Mouse (Mus musculus): ENCODE results near the gene Tmod1. TPM values are rescaled to one million over a fixed set of nuclear protein-coding genes. Genes with fewer than 3 reads are reported as not detected.

The Tmod1 gene
- polyA plus RNA-seq, 1 experiment from 2014 or later, result 220 TPM

- peaks cover 28% of the 10 kb centered on the region for H3K36me3 ChIP-seq (ENCODE audit: control insufficient read depth, insufficient read depth, low read length)
- under 1% methylated on average over 74 of the region's 90 CpGs for WGBS
Observed at GRCm38 (mm10) chr4:46138287-46139222, 99.8 kb downstream of the Tmod1 start, which contains the start of the genes Ncbp1 and Tstd2. Ncbp1 (plus strand) TSS chr4:46138613. Tstd2 (minus strand) TSS chr4:46138694.

GRCm38 (mm10) chr4:46144323-46144722 lies 105.6 kb downstream of the Tmod1 start:
- H3K4me2 ChIP-seq (ENCODE audit: low read length), result no peak overlapping the region
- H3K27ac ChIP-seq (replicated peaks in 1 of 2; ENCODE audit: control insufficient read depth in 1 of 2, insufficient read depth in 1 of 2, low read depth in 2 of 2, low read length in 2 of 2), result no peak overlapping the region
- no peak for ATAC-seq (ENCODE audit: insufficient number of reproducible peaks, insufficient read depth, low FRiP score, low read depth)
- no peaks in the 10 kb centered on the region for H3K9me3 ChIP-seq (ENCODE audit: control insufficient read depth, low read length)
- no peak overlapping the region for H3K9ac ChIP-seq (ENCODE audit: low read length)
- no peaks in the 10 kb centered on the region for H3K27me3 ChIP-seq (ENCODE audit: control insufficient read depth, insufficient read depth, low read length)
- no peak overlapping the region for H3K4me3 ChIP-seq (ENCODE audit: control insufficient read depth in 1 of 2, insufficient read depth in 1 of 2, low read depth in 1 of 2, low read length in 2 of 2)
- peaks cover 40% of the 10 kb centered on the region for H3K36me3 ChIP-seq (ENCODE audit: control insufficient read depth, insufficient read depth, low read length)
- WGBS, result 71% methylated on average over 3 of the region's 3 CpGs
- peaks cover 3 to 12% of the 10 kb centered on the region in 2 experiments for H3K4me1 ChIP-seq (ENCODE audit: control insufficient read depth in 2 of 2, insufficient read depth in 2 of 2, low read length in 2 of 2)

More at GRCm38 (mm10) chr4:46138287-46139222, 99.8 kb downstream of the Tmod1 start, which contains the start of the genes Ncbp1 and Tstd2:
- Histone ChIP-seq H3K27ac (replicated peaks in 1 of 2; ENCODE audit: control insufficient read depth in 1 of 2, insufficient read depth in 1 of 2, low read depth in 2 of 2, low read length in 2 of 2) (peak within 1 kb of the TSS; percentile 96 to 98), H3K9ac (ENCODE audit: low read length) (peak within 1 kb of the TSS; percentile 80), H3K4me2 (ENCODE audit: low read length) (peak within 1 kb of the TSS; percentile 80), H3K4me1 (ENCODE audit: control insufficient read depth in 2 of 2, insufficient read depth in 2 of 2, low read length in 2 of 2) (peaks cover 3 to 24% of the 10 kb centered on the region in 2 experiments), H3K9me3 (ENCODE audit: control insufficient read depth, low read length) (no peaks in the 10 kb centered on the region), H3K27me3 (ENCODE audit: control insufficient read depth, insufficient read depth, low read length) (no peaks in the 10 kb centered on the region), H3K4me3 (ENCODE audit: control insufficient read depth in 1 of 2, insufficient read depth in 1 of 2, low read depth in 1 of 2, low read length in 2 of 2) (peak within 1 kb of the TSS; percentile 53 to 98)
- peak; percentile 85 for ATAC-seq (ENCODE audit: insufficient number of reproducible peaks, insufficient read depth, low FRiP score, low read depth)

GRCm38 (mm10) chr4:46146881-46147280 lies 108.1 kb downstream of the Tmod1 start:
- ATAC-seq (ENCODE audit: insufficient number of reproducible peaks, insufficient read depth, low FRiP score, low read depth), result no peak
- Histone ChIP-seq H3K27ac (replicated peaks in 1 of 2; ENCODE audit: control insufficient read depth in 1 of 2, insufficient read depth in 1 of 2, low read depth in 2 of 2, low read length in 2 of 2) (no peak overlapping the region), H3K4me3 (ENCODE audit: control insufficient read depth in 1 of 2, insufficient read depth in 1 of 2, low read depth in 1 of 2, low read length in 2 of 2) (no peak overlapping the region), H3K4me2 (ENCODE audit: low read length) (no peak overlapping the region), H3K4me1 (ENCODE audit: control insufficient read depth in 2 of 2, insufficient read depth in 2 of 2, low read length in 2 of 2) (no peaks in the 10 kb centered on the region), H3K36me3 (ENCODE audit: control insufficient read depth, insufficient read depth, low read length) (peaks cover 66% of the 10 kb centered on the region), H3K9me3 (ENCODE audit: control insufficient read depth, low read length) (no peaks in the 10 kb centered on the region), H3K27me3 (ENCODE audit: control insufficient read depth, insufficient read depth, low read length) (no peaks in the 10 kb centered on the region), H3K9ac (ENCODE audit: low read length) (no peak overlapping the region)
- 81% methylated on average over 1 of the region's 1 CpGs for WGBS

GRCm38 (mm10) chr4:46151903-46152544 lies 113.3 kb downstream of the Tmod1 start:
- Histone ChIP-seq H3K27ac (replicated peaks in 1 of 2; ENCODE audit: control insufficient read depth in 1 of 2, insufficient read depth in 1 of 2, low read depth in 2 of 2, low read length in 2 of 2) (no peak overlapping the region), H3K27me3 (ENCODE audit: control insufficient read depth, insufficient read depth, low read length) (no peaks in the 10 kb centered on the region), H3K36me3 (ENCODE audit: control insufficient read depth, insufficient read depth, low read length) (peaks cover 98% of the 10 kb centered on the region), H3K4me2 (ENCODE audit: low read length) (no peak overlapping the region), H3K4me1 (ENCODE audit: control insufficient read depth in 2 of 2, insufficient read depth in 2 of 2, low read length in 2 of 2) (no peaks in the 10 kb centered on the region), H3K4me3 (ENCODE audit: control insufficient read depth in 1 of 2, insufficient read depth in 1 of 2, low read depth in 1 of 2, low read length in 2 of 2) (no peak overlapping the region), H3K9me3 (ENCODE audit: control insufficient read depth, low read length) (no peaks in the 10 kb centered on the region), H3K9ac (ENCODE audit: low read length) (no peak overlapping the region)
- ATAC-seq (ENCODE audit: insufficient number of reproducible peaks, insufficient read depth, low FRiP score, low read depth), result no peak
- 92% methylated on average over 12 of the region's 12 CpGs for WGBS

GRCm38 (mm10) chr4:46164027-46164426 lies 125.3 kb downstream of the Tmod1 start:
- no peak for ATAC-seq (ENCODE audit: insufficient number of reproducible peaks, insufficient read depth, low FRiP score, low read depth)
- H3K9ac ChIP-seq (ENCODE audit: low read length), result no peak overlapping the region
- no peak overlapping the region for H3K4me3 ChIP-seq (ENCODE audit: control insufficient read depth in 1 of 2, insufficient read depth in 1 of 2, low read depth in 1 of 2, low read length in 2 of 2)

More at GRCm38 (mm10) chr4:46164027-46164426, 125.3 kb downstream of the Tmod1 start:
- Histone ChIP-seq H3K27me3 (ENCODE audit: control insufficient read depth, insufficient read depth, low read length) (no peaks in the 10 kb centered on the region), H3K27ac (replicated peaks in 1 of 2; ENCODE audit: control insufficient read depth in 1 of 2, insufficient read depth in 1 of 2, low read depth in 2 of 2, low read length in 2 of 2) (no peak overlapping the region), H3K4me2 (ENCODE audit: low read length) (no peak overlapping the region), H3K36me3 (ENCODE audit: control insufficient read depth, insufficient read depth, low read length) (peaks cover 98% of the 10 kb centered on the region), H3K9me3 (ENCODE audit: control insufficient read depth, low read length) (no peaks in the 10 kb centered on the region), H3K4me1 (ENCODE audit: control insufficient read depth in 2 of 2, insufficient read depth in 2 of 2, low read length in 2 of 2) (no peaks in the 10 kb centered on the region)
- 81% methylated on average over 2 of the region's 2 CpGs for WGBS

Other genes starting within 250 kb of the Tmod1 start
- 68.7 and 75.0 TPM in 2 replicates for gene Aldh1b1, start 239.9 kb upstream of the Tmod1 start, polyA plus RNA-seq (2014; fragmentation: Nextera tagmentation; extraction: Ambion mirVana)
- gene Igfbpl1, start 212.0 kb upstream of the Tmod1 start, polyA plus RNA-seq (2014; fragmentation: Nextera tagmentation; extraction: Ambion mirVana), result 5.9 TPM in 2 replicates
- 0.11 and 0.16 TPM in 2 replicates for gene Stra6l, start 190.3 kb upstream of the Tmod1 start, polyA plus RNA-seq (2014; fragmentation: Nextera tagmentation; extraction: Ambion mirVana)
- gene Ccdc180, start 148.6 kb upstream of the Tmod1 start, polyA plus RNA-seq (2014; fragmentation: Nextera tagmentation; extraction: Ambion mirVana), result 0.13 and 0.19 TPM in 2 replicates
- gene Tdrd7, start 73.6 kb upstream of the Tmod1 start, polyA plus RNA-seq (2014; fragmentation: Nextera tagmentation; extraction: Ambion mirVana), result 19.1 and 19.5 TPM in 2 replicates
- gene Ncbp1, start 99.7 kb downstream of the Tmod1 start, polyA plus RNA-seq (2014; fragmentation: Nextera tagmentation; extraction: Ambion mirVana), result 41.9 and 44.0 TPM in 2 replicates
- gene Tstd2, start 99.8 kb downstream of the Tmod1 start, polyA plus RNA-seq (2014; fragmentation: Nextera tagmentation; extraction: Ambion mirVana), result 24.3 and 25.0 TPM in 2 replicates
- gene Xpa, start 157.4 kb downstream of the Tmod1 start, polyA plus RNA-seq (2014; fragmentation: Nextera tagmentation; extraction: Ambion mirVana), result 16.6 and 17.7 TPM in 2 replicates

Measured in heart, embryonic 14.5 days (tissue).